In the genomic region with DNA sequence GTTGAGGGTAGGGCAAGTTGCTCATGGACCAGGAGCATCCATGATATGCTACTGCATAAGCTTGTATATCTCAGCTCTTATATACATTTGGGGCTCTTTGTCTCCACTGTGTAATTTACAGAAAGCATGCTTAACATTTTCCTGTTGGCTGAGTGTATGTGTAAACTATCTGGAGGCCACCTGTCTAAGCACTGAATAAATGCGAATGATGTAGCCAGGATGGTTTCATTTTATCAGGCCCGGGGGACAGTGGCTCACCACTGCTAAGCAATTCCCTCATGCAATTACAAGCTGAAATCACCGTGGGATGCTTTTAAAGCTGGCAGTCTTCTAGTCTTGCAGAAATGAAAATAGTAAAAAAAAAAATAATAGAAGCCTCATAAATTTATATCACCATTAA, we compare ENCODE assay signal across 24 mouse cellular contexts.
"Had no signal": no experiment of that assay in that cellular context is flagged by ENCODE, and none has a peak within 500 bp of the region (broad histone marks: within the 10 kb centered on the region; RNA-seq: fewer than 3 reads in every experiment).

No protein-coding gene starts in this region.

- H3K27me3 ChIP-seq: limb, embryonic 12.5 days; liver, embryonic 12.5 days; liver, embryonic 15.5 days; lung, embryonic 15.5 days; midbrain, embryonic 13.5 days; neural tube, embryonic 12.5 days had no signal

- H3K4me2 ChIP-seq: limb, embryonic 12.5 days; liver, embryonic 12.5 days; liver, embryonic 15.5 days; lung, embryonic 15.5 days; midbrain, embryonic 13.5 days; neural tube, embryonic 12.5 days had no signal

- H3K36me3 ChIP-seq: limb, embryonic 12.5 days; liver, embryonic 12.5 days; liver, embryonic 15.5 days; lung, embryonic 15.5 days; midbrain, embryonic 10.5 days; midbrain, embryonic 13.5 days; neural tube, embryonic 12.5 days had no signal

- ATAC-seq: liver, embryonic 12.5 days; midbrain, embryonic 13.5 days had no signal

- H3K27ac ChIP-seq: kidney, postnatal 0 days; left cerebral cortex, adult 2 months; limb, embryonic 12.5 days; liver, embryonic 12.5 days; liver, embryonic 15.5 days; lung, embryonic 15.5 days; midbrain, embryonic 10.5 days; midbrain, embryonic 13.5 days; neural tube, embryonic 12.5 days; stomach, postnatal 0 days had no signal

- H3K4me1 ChIP-seq: limb, embryonic 12.5 days; liver, embryonic 12.5 days; liver, embryonic 15.5 days; megakaryocyte, embryonic 14.5 days; midbrain, embryonic 10.5 days; midbrain, embryonic 13.5 days; neural tube, embryonic 12.5 days had no signal

- H3K4me3 ChIP-seq: left cerebral cortex, adult 2 months; limb, embryonic 12.5 days; liver, embryonic 12.5 days; liver, embryonic 15.5 days; lung, embryonic 15.5 days; megakaryocyte, embryonic 14.5 days; midbrain, embryonic 10.5 days; midbrain, embryonic 13.5 days; neural tube, embryonic 12.5 days had no signal

- H3K9me3 ChIP-seq: limb, embryonic 12.5 days; liver, embryonic 12.5 days; liver, embryonic 15.5 days; lung, embryonic 15.5 days; megakaryocyte, embryonic 14.5 days; midbrain, embryonic 10.5 days; midbrain, embryonic 13.5 days; neural tube, embryonic 12.5 days had no signal

- DNase-seq: kidney, adult 2 months; kidney, postnatal 25 days; layer of hippocampus, postnatal 36 days; liver; lung, adult 18-20 months; lung, postnatal 10 days; lung, postnatal 36 days; right cerebral cortex, adult 18-20 months; right cerebral cortex, postnatal 14 days; right cerebral cortex, postnatal 4 days; thymus, adult 2 months; thymus, postnatal 14 days; thymus, postnatal 4 days had no signal

- H3K9ac ChIP-seq: limb, embryonic 12.5 days; liver, embryonic 12.5 days; liver, embryonic 15.5 days; lung, embryonic 15.5 days; midbrain, embryonic 13.5 days; neural tube, embryonic 12.5 days had no signal
